Mouse (Mus musculus): ENCODE measurements around the gene Tab1. TPM values are rescaled to one million over a fixed set of nuclear protein-coding genes. Genes with fewer than 3 reads are reported as not detected.

Tab1 gene
- polyA plus RNA-seq, 1 experiment from 2014 or later: 52.4 TPM

GRCm38 (mm10) chr15:80131421-80131820 lies 1.5 kb upstream of the Tab1 start:
- WGBS: 86% methylated on average over 6 of the region's 6 CpGs
- no peak for DNase-seq (ENCODE audit: low spot score)
- no peaks in the 10 kb centered on the region for H3K27me3 ChIP-seq (ENCODE audit: low read depth, poor library complexity, severe bottlenecking)
- no peak overlapping the region for H3K4me3 ChIP-seq
- no peak overlapping the region for H3K27ac ChIP-seq
- peaks cover 6% of the 10 kb centered on the region for H3K36me3 ChIP-seq
- H3K9me3 ChIP-seq (replicated peaks): no peaks in the 10 kb centered on the region
- H3K4me1 ChIP-seq: peaks cover 18% of the 10 kb centered on the region

- Histone ChIP-seq H3K9me3 (replicated peaks) (no peaks in the 10 kb centered on the region), H3K4me3 (peak overlapping the region; percentile 84), H3K27me3 (ENCODE audit: low read depth, poor library complexity, severe bottlenecking) (no peaks in the 10 kb centered on the region), H3K36me3 (peaks cover 17% of the 10 kb centered on the region), H3K27ac (peak overlapping the region; percentile 100), H3K4me1 (peaks cover 18% of the 10 kb centered on the region)
- no peak for DNase-seq (ENCODE audit: low spot score)
- WGBS: 80% methylated on average over 9 of the region's 9 CpGs
Measured at GRCm38 (mm10) chr15:80132452-80132851, 475 bp upstream of the Tab1 start.

GRCm38 (mm10) chr15:80133682-80134449 lies 939 bp downstream of the Tab1 start:
- H3K4me3 ChIP-seq: peak overlapping the region; percentile 84
- H3K36me3 ChIP-seq: peaks cover 27% of the 10 kb centered on the region
- no peaks in the 10 kb centered on the region for H3K27me3 ChIP-seq (ENCODE audit: low read depth, poor library complexity, severe bottlenecking)
- no peaks in the 10 kb centered on the region for H3K9me3 ChIP-seq (replicated peaks)
- no peak for DNase-seq (ENCODE audit: low spot score)
- H3K27ac ChIP-seq: peak overlapping the region; percentile 100
- WGBS: 31% methylated on average over 14 of the region's 14 CpGs
- peaks cover 18% of the 10 kb centered on the region for H3K4me1 ChIP-seq

- H3K27ac ChIP-seq: peak overlapping the region; percentile 100
- peaks cover 18% of the 10 kb centered on the region for H3K4me1 ChIP-seq
- DNase-seq (ENCODE audit: low spot score): no peak
- H3K4me3 ChIP-seq: peak overlapping the region; percentile 84
- peaks cover 32% of the 10 kb centered on the region for H3K36me3 ChIP-seq
- no peaks in the 10 kb centered on the region for H3K27me3 ChIP-seq (ENCODE audit: low read depth, poor library complexity, severe bottlenecking)
- no peaks in the 10 kb centered on the region for H3K9me3 ChIP-seq (replicated peaks)
- WGBS: 83% methylated on average over 9 of the region's 9 CpGs
Measured at GRCm38 (mm10) chr15:80134450-80134847, 1.5 kb downstream of the Tab1 start.

DNA sequence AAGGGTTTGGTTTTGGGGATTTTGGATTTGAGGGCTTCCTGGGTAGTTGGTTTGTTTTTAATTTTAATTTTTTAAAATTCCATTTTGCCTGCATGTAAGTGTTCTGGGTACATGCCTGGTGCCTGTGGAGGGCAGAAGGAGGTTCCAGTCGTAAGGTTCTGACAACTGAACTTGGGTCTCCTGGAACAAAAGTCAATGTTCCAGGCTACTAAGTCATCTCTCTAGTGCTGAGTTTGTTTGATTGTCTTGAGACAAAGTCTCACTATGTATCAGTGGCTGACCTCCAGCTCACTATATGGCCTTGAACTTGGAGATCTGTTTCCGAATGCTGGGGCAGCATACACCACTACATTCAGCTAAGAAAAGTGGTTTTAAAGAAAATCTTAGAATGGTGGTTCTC lies 2.6 kb downstream of the Tab1 start:
- no peak for DNase-seq (ENCODE audit: low spot score)
- whole genome bisulfite sequencing: 97% methylated on average over 2 of the region's 2 CpGs
- no peak overlapping the region for H3K4me3 ChIP-seq
- H3K27ac ChIP-seq: no peak overlapping the region
- H3K27me3 ChIP-seq (ENCODE audit: low read depth, poor library complexity, severe bottlenecking): no peaks in the 10 kb centered on the region
- no peaks in the 10 kb centered on the region for H3K9me3 ChIP-seq (replicated peaks)
- H3K36me3 ChIP-seq: peaks cover 43% of the 10 kb centered on the region
- H3K4me1 ChIP-seq: peaks cover 18% of the 10 kb centered on the region

GRCm38 (mm10) chr15:80136645-80137044 lies 3.7 kb downstream of the Tab1 start:
- DNase-seq (ENCODE audit: low spot score): no peak
- WGBS: 93% methylated on average over 3 of the region's 3 CpGs
- H3K27ac ChIP-seq: no peak overlapping the region
- peaks cover 54% of the 10 kb centered on the region for H3K36me3 ChIP-seq
- H3K4me3 ChIP-seq: no peak overlapping the region
- peaks cover 18% of the 10 kb centered on the region for H3K4me1 ChIP-seq
- no peaks in the 10 kb centered on the region for H3K9me3 ChIP-seq (replicated peaks)
- H3K27me3 ChIP-seq (ENCODE audit: low read depth, poor library complexity, severe bottlenecking): no peaks in the 10 kb centered on the region

GRCm38 (mm10) chr15:80137945-80138791 lies 5.2 kb downstream of the Tab1 start:
- H3K27ac ChIP-seq: no peak overlapping the region
- 89% methylated on average over 17 of the region's 17 CpGs for WGBS
- peaks cover 70% of the 10 kb centered on the region for H3K36me3 ChIP-seq

GRCm38 (mm10) chr15:80140302-80140701 lies 7.4 kb downstream of the Tab1 start:
- no peaks in the 10 kb centered on the region for H3K9me3 ChIP-seq (replicated peaks)
- WGBS: 96% methylated on average over 2 of the region's 2 CpGs
- no peaks in the 10 kb centered on the region for H3K27me3 ChIP-seq (ENCODE audit: low read depth, poor library complexity, severe bottlenecking)
- no peak overlapping the region for H3K4me3 ChIP-seq
- H3K27ac ChIP-seq: no peak overlapping the region
- no peaks in the 10 kb centered on the region for H3K4me1 ChIP-seq
- H3K36me3 ChIP-seq: peaks cover 90% of the 10 kb centered on the region
- no peak for DNase-seq (ENCODE audit: low spot score)

More at GRCm38 (mm10) chr15:80137945-80138791, 5.2 kb downstream of the Tab1 start:
- no peak for DNase-seq (ENCODE audit: low spot score)
- Histone ChIP-seq H3K9me3 (replicated peaks) (no peaks in the 10 kb centered on the region), H3K27me3 (ENCODE audit: low read depth, poor library complexity, severe bottlenecking) (no peaks in the 10 kb centered on the region), H3K4me3 (no peak overlapping the region), H3K4me1 (peaks cover 14% of the 10 kb centered on the region)

- no peak for DNase-seq (ENCODE audit: low spot score)
- 94% methylated on average over 3 of the region's 3 CpGs for WGBS
- no peak overlapping the region for H3K4me3 ChIP-seq
- no peaks in the 10 kb centered on the region for H3K4me1 ChIP-seq
- H3K27me3 ChIP-seq (ENCODE audit: low read depth, poor library complexity, severe bottlenecking): no peaks in the 10 kb centered on the region
- peaks cover 90% of the 10 kb centered on the region for H3K36me3 ChIP-seq
- no peaks in the 10 kb centered on the region for H3K9me3 ChIP-seq (replicated peaks)
- H3K27ac ChIP-seq: no peak overlapping the region
Measured at GRCm38 (mm10) chr15:80140878-80141277, 8.0 kb downstream of the Tab1 start.

DNA sequence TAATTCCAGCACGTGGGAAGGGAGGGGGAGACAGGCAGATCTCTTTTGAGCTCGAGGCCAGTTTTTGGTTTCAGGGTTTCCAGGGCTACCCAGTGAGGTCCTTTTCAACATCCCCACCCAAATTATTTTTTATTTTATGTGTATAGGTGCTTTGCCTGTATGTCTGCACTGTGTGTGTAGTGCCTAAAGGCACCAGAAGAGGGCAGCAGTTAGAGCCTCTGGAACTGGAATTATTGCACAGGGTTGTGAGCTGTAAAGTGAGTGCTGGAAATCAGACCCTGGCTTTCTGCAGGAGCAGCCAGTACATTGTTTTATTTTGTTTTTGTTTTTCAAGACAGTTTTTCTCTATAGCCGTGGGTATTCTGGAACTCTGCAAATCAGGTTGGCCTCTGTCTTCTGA lies 9.2 kb downstream of the Tab1 start:
- Histone ChIP-seq H3K27ac (no peak overlapping the region), H3K36me3 (peaks cover 78% of the 10 kb centered on the region), H3K4me3 (no peak overlapping the region), H3K27me3 (ENCODE audit: low read depth, poor library complexity, severe bottlenecking) (no peaks in the 10 kb centered on the region), H3K4me1 (no peaks in the 10 kb centered on the region), H3K9me3 (replicated peaks) (no peaks in the 10 kb centered on the region)
- 93% methylated on average over 3 of the region's 3 CpGs for WGBS
- DNase-seq (ENCODE audit: low spot score): no peak

DNA sequence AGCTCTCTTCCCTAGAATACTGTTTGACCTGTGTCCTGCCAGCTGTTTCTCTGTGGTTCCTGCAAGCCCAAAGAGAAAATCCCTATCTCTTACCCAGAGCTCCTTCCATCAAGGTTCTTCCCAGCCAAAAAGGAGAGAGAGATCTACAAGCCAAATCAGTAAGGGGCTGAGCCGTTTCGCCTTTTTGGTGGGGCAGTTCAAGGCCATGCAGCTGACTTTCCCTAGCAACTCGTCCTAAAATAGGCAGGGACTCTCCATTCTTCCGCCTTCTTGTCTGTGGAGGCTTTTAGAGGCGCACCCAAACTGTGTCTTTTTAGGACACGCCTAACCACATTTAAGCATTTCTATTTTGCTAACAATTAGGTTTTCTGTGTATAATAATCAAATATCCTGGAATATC lies 10.8 kb downstream of the Tab1 start:
- Histone ChIP-seq H3K9me3 (replicated peaks) (no peaks in the 10 kb centered on the region), H3K27me3 (ENCODE audit: low read depth, poor library complexity, severe bottlenecking) (no peaks in the 10 kb centered on the region), H3K4me3 (no peak overlapping the region), H3K4me1 (peaks cover 2% of the 10 kb centered on the region; the same call in 1 of the 2 replicates), H3K27ac (no peak overlapping the region), H3K36me3 (peaks cover 75% of the 10 kb centered on the region)
- no peak for DNase-seq (ENCODE audit: low spot score)
- WGBS: 94% methylated on average over 6 of the region's 6 CpGs

DNA sequence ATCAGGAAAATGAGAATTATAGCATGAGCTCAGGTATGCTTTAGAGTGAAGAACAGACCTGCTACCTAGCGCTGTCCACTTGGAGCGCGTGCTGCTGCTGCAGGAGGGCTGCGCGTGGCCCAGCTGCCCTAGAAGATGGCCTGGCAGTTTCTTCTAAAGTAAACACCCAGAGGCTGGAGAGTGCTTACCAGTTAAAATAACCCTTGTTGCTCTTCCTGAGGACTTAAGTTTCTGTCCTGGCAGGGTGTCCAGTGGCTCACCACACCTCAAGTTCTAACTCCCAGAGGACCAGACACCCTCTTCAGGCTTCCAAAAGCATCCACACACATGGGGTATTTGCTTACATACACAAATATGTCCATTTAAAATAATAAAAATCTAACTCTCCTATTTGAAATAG lies 12.5 kb downstream of the Tab1 start:
- DNase-seq (ENCODE audit: low spot score): no peak
- 98% methylated on average over 5 of the region's 5 CpGs for WGBS
- peaks cover 75% of the 10 kb centered on the region for H3K36me3 ChIP-seq
- H3K4me3 ChIP-seq: no peak overlapping the region
- H3K9me3 ChIP-seq (replicated peaks): no peaks in the 10 kb centered on the region
- peaks cover 3% of the 10 kb centered on the region; the same call in 1 of the 2 replicates for H3K4me1 ChIP-seq
- H3K27ac ChIP-seq: no peak overlapping the region
- no peaks in the 10 kb centered on the region for H3K27me3 ChIP-seq (ENCODE audit: low read depth, poor library complexity, severe bottlenecking)

- no peak overlapping the region for H3K27ac ChIP-seq
- 76% methylated on average over 6 of the region's 6 CpGs for WGBS
- peaks cover 3% of the 10 kb centered on the region; the same call in 1 of the 2 replicates for H3K4me1 ChIP-seq
Measured at GRCm38 (mm10) chr15:80146153-80146552, 13.2 kb downstream of the Tab1 start.

More at GRCm38 (mm10) chr15:80146153-80146552, 13.2 kb downstream of the Tab1 start:
- Histone ChIP-seq H3K4me3 (no peak overlapping the region), H3K27me3 (ENCODE audit: low read depth, poor library complexity, severe bottlenecking) (no peaks in the 10 kb centered on the region), H3K36me3 (peaks cover 75% of the 10 kb centered on the region), H3K9me3 (replicated peaks) (no peaks in the 10 kb centered on the region)
- DNase-seq (ENCODE audit: low spot score): no peak
